19 mouse cellular contexts compared by ENCODE assay signal in the genomic region with DNA sequence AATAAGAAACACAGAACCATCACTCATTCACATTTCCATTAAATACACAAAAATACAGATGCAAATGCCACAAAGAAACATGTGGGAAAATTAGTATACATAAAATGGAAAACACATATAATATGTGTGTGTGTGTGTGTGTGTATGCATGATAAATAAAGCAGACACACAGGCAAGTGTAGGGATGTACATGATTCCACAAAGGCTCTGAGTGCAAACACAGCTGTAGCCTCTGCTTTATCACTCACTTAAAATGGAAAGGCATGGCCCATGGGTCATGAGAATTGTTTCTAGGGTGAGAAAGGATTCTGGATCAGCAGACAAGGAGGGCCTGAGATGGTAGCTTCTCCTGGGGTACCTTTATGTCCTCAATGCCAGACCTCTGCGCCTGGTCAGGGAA.
A peak's percentile ranks its signal among the peaks of the same experiment; 100 is the strongest.
DNase-seq lines count a peak whose midpoint lies in the region; ATAC-seq lines count a peak whose summit lies in the region.
"Had no signal": no experiment of that assay in that cellular context is flagged by ENCODE, and none has a peak within 500 bp of the region (broad histone marks: within the 10 kb centered on the region; RNA-seq: fewer than 3 reads in every experiment).

No protein-coding gene starts in this region.

- DNase-seq in forebrain, embryonic 10.5 days (ENCODE audit: extremely low spot score, low spot score) = no peak
- no peak for DNase-seq in hindbrain, embryonic 14.5 days (ENCODE audit: low spot score)
- DNase-seq in midbrain, embryonic 14.5 days = no peak
- DNase-seq: adrenal gland, adult 8-10 months; adrenal gland, postnatal 25 days; cerebellum, adult 18-20 months; cerebellum, adult 9-10 months; cerebellum, postnatal 14 days; gastrocnemius, adult 2 months; gastrocnemius, postnatal 14 days; heart, adult 18-20 months; heart, postnatal 14 days; heart, postnatal 4 days had no signal

- WGBS in forebrain, embryonic 10.5 days = 83% methylated on average over 1 of the region's 1 CpGs
- 88% methylated on average over 1 of the region's 1 CpGs for WGBS in forebrain, embryonic 12.5 days
- 93% methylated on average over 1 of the region's 1 CpGs for WGBS in hindbrain, embryonic 15.5 days
- WGBS in hindbrain, embryonic 14.5 days = 90% methylated on average over 1 of the region's 1 CpGs
- 86% methylated on average over 1 of the region's 1 CpGs for WGBS in midbrain, embryonic 15.5 days
- 93% methylated on average over 1 of the region's 1 CpGs for WGBS in midbrain, embryonic 14.5 days

- ATAC-seq in forebrain, embryonic 12.5 days (ENCODE audit: low FRiP score) = no peak
- ATAC-seq in hindbrain, embryonic 15.5 days (ENCODE audit: low FRiP score, low read depth) = no peak
- ATAC-seq in hindbrain, embryonic 14.5 days (ENCODE audit: low FRiP score) = no peak
- peak; percentile 57; the same call in 1 of the 2 replicates for ATAC-seq in midbrain, embryonic 15.5 days (replicated peaks)
- ATAC-seq in midbrain, embryonic 14.5 days (ENCODE audit: low FRiP score, low TSS enrichment) = no peak
- ATAC-seq: activated CD4-positive, CD25-positive, alpha-beta regulatory T cell, adult 4 months; intestine, embryonic 15.5 days had no signal

- peaks cover 28% of the 10 kb centered on the region for H3K4me1 ChIP-seq in forebrain, embryonic 10.5 days
- H3K4me1 ChIP-seq in forebrain, embryonic 12.5 days = peaks cover 9% of the 10 kb centered on the region
- peaks cover 16% of the 10 kb centered on the region for H3K4me1 ChIP-seq in hindbrain, embryonic 15.5 days (replicated peaks)
- H3K4me1 ChIP-seq in hindbrain, embryonic 14.5 days (replicated peaks; ENCODE audit: control insufficient read depth, insufficient read depth, low read length) = peaks cover 7% of the 10 kb centered on the region; the same call in 1 of the 2 replicates
- peaks cover 9% of the 10 kb centered on the region for H3K4me1 ChIP-seq in midbrain, embryonic 15.5 days
- H3K4me1 ChIP-seq in midbrain, embryonic 14.5 days (ENCODE audit: control insufficient read depth, insufficient read depth, low read length) = no peaks in the 10 kb centered on the region
- H3K4me1 ChIP-seq: intestine, embryonic 15.5 days had no signal

- no peak overlapping the region for H3K9ac ChIP-seq in forebrain, embryonic 12.5 days
- no peak overlapping the region for H3K9ac ChIP-seq in hindbrain, embryonic 15.5 days
- H3K9ac ChIP-seq in hindbrain, embryonic 14.5 days = no peak overlapping the region
- no peak overlapping the region for H3K9ac ChIP-seq in midbrain, embryonic 15.5 days
- no peak overlapping the region for H3K9ac ChIP-seq in midbrain, embryonic 14.5 days (replicated peaks; ENCODE audit: low read length)
- H3K9ac ChIP-seq: heart, embryonic 13.5 days; intestine, embryonic 15.5 days had no signal

- no peak overlapping the region for H3K4me3 ChIP-seq in forebrain, embryonic 10.5 days
- H3K4me3 ChIP-seq in forebrain, embryonic 12.5 days (replicated peaks) = no peak overlapping the region
- no peak overlapping the region for H3K4me3 ChIP-seq in hindbrain, embryonic 15.5 days
- H3K4me3 ChIP-seq in hindbrain, embryonic 14.5 days (replicated peaks; ENCODE audit: low read length) = no peak overlapping the region
- H3K4me3 ChIP-seq in midbrain, embryonic 15.5 days = no peak overlapping the region
- no peak overlapping the region for H3K4me3 ChIP-seq in midbrain, embryonic 14.5 days (replicated peaks; ENCODE audit: low read depth, low read length)
- H3K4me3 ChIP-seq: gastrocnemius, adult 2 months; heart, embryonic 13.5 days; intestine, embryonic 15.5 days had no signal

- no peaks in the 10 kb centered on the region for H3K36me3 ChIP-seq in forebrain, embryonic 10.5 days (replicated peaks)
- no peaks in the 10 kb centered on the region for H3K36me3 ChIP-seq in forebrain, embryonic 12.5 days (replicated peaks)
- no peaks in the 10 kb centered on the region for H3K36me3 ChIP-seq in hindbrain, embryonic 15.5 days
- no peaks in the 10 kb centered on the region for H3K36me3 ChIP-seq in hindbrain, embryonic 14.5 days (replicated peaks; ENCODE audit: control insufficient read depth, insufficient read depth)
- no peaks in the 10 kb centered on the region for H3K36me3 ChIP-seq in midbrain, embryonic 15.5 days (replicated peaks)
- H3K36me3 ChIP-seq in midbrain, embryonic 14.5 days (ENCODE audit: control insufficient read depth, insufficient read depth, low read length) = no peaks in the 10 kb centered on the region
- H3K36me3 ChIP-seq: heart, embryonic 13.5 days; intestine, embryonic 15.5 days had no signal

- H3K27me3 ChIP-seq in forebrain, embryonic 10.5 days (ENCODE audit: poor library complexity, severe bottlenecking) = no peaks in the 10 kb centered on the region
- no peaks in the 10 kb centered on the region for H3K27me3 ChIP-seq in forebrain, embryonic 12.5 days
- no peaks in the 10 kb centered on the region for H3K27me3 ChIP-seq in hindbrain, embryonic 15.5 days
- no peaks in the 10 kb centered on the region for H3K27me3 ChIP-seq in hindbrain, embryonic 14.5 days (ENCODE audit: control insufficient read depth, insufficient read depth, low read length)
- no peaks in the 10 kb centered on the region for H3K27me3 ChIP-seq in midbrain, embryonic 15.5 days (replicated peaks)
- H3K27me3 ChIP-seq in midbrain, embryonic 14.5 days (ENCODE audit: control insufficient read depth, insufficient read depth, low read length) = no peaks in the 10 kb centered on the region
- H3K27me3 ChIP-seq: heart, embryonic 13.5 days; intestine, embryonic 15.5 days had no signal

- no peaks in the 10 kb centered on the region for H3K9me3 ChIP-seq in forebrain, embryonic 10.5 days
- no peaks in the 10 kb centered on the region for H3K9me3 ChIP-seq in forebrain, embryonic 12.5 days
- H3K9me3 ChIP-seq in hindbrain, embryonic 15.5 days = no peaks in the 10 kb centered on the region
- no peaks in the 10 kb centered on the region for H3K9me3 ChIP-seq in hindbrain, embryonic 14.5 days (ENCODE audit: control insufficient read depth, low read length)
- H3K9me3 ChIP-seq in midbrain, embryonic 15.5 days = no peaks in the 10 kb centered on the region
- no peaks in the 10 kb centered on the region for H3K9me3 ChIP-seq in midbrain, embryonic 14.5 days (ENCODE audit: control insufficient read depth, low read length)
- H3K9me3 ChIP-seq: heart, embryonic 13.5 days; intestine, embryonic 15.5 days had no signal

- 0 out of 2 replicates have a peak overlapping the region, but pooled peaks have one; percentile 67 for H3K27ac ChIP-seq in forebrain, embryonic 10.5 days
- no peak overlapping the region for H3K27ac ChIP-seq in forebrain, embryonic 12.5 days
- H3K27ac ChIP-seq in hindbrain, embryonic 15.5 days (replicated peaks) = peak overlapping the region; percentile 17; the same call in 1 of the 2 replicates
- no peak overlapping the region for H3K27ac ChIP-seq in hindbrain, embryonic 14.5 days
- H3K27ac ChIP-seq in midbrain, embryonic 15.5 days = no peak overlapping the region
- no peak overlapping the region for H3K27ac ChIP-seq in midbrain, embryonic 14.5 days (replicated peaks; ENCODE audit: low read depth, low read length)
- H3K27ac ChIP-seq: gastrocnemius, adult 2 months; heart, embryonic 13.5 days; intestine, embryonic 15.5 days had no signal

- H3K4me2 ChIP-seq in forebrain, embryonic 12.5 days = no peak overlapping the region
- H3K4me2 ChIP-seq in hindbrain, embryonic 15.5 days = no peak overlapping the region
- H3K4me2 ChIP-seq in hindbrain, embryonic 14.5 days (replicated peaks) = no peak overlapping the region
- no peak overlapping the region for H3K4me2 ChIP-seq in midbrain, embryonic 15.5 days
- no peak overlapping the region for H3K4me2 ChIP-seq in midbrain, embryonic 14.5 days (ENCODE audit: low read length)
- H3K4me2 ChIP-seq: heart, embryonic 13.5 days; intestine, embryonic 15.5 days had no signal

Comparison
In these comparisons a context has a peak if more than half of its experiments do, and no peak if none do; other contexts are left out.
1. H3K27ac ChIP-seq: peak in forebrain, embryonic 10.5 days (single experiment) and hindbrain, embryonic 15.5 days (single experiment); none in forebrain, embryonic 12.5 days (single experiment), hindbrain, embryonic 14.5 days (single experiment), midbrain, embryonic 15.5 days (single experiment) and midbrain, embryonic 14.5 days (single experiment).